Mouse (Mus musculus) brain, embryonic 14.5 days (tissue): ENCODE results near the gene Chil4. TPM values are rescaled to one million over a fixed set of nuclear protein-coding genes. Genes with fewer than 3 reads are reported as not detected.
"Not testable (repeated sequence)": the region's sequence is repeated elsewhere in the genome, so short reads cannot be mapped to it uniquely, and the experiment has no call there.

ENCODE experiments used
- DNase-seq: peaks from one replicate; pipeline ENCODE4 v3.0.0-alpha.2; 2011; ENCODE audit warnings: low read depth
- CTCF ChIP-seq: fragments of 200-500 bp; IDR thresholded peaks from 2 replicates; pipeline ENCODE4 v1.5.1; 2012; ENCODE audit warnings: inconsistent platforms, mild to moderate bottlenecking, moderate library complexity, borderline replicate concordance; ENCODE audit not compliant: insufficient read depth, insufficient read length; ENCODE audit errors: extremely low read depth
- POLR2A ChIP-seq: fragments of 200-500 bp; IDR thresholded peaks from 2 replicates; pipeline ENCODE4 v1.6.1; 2012; ENCODE audit warnings: mild to moderate bottlenecking, inconsistent platforms, borderline replicate concordance; ENCODE audit not compliant: poor library complexity, insufficient read depth, insufficient read length, severe bottlenecking; ENCODE audit errors: extremely low read depth
- polyA plus RNA-seq: library from polyadenylated mRNA; depleted of rRNA; stranded (reverse); fragments of >200 nt; gene quantifications from 2 replicates; pipeline ENCODE4 v1.2.3, GENCODE M21; 2012; rRNA removed

Gene Chil4
- polyA plus RNA-seq, 1 experiment, result not detected

DNA sequence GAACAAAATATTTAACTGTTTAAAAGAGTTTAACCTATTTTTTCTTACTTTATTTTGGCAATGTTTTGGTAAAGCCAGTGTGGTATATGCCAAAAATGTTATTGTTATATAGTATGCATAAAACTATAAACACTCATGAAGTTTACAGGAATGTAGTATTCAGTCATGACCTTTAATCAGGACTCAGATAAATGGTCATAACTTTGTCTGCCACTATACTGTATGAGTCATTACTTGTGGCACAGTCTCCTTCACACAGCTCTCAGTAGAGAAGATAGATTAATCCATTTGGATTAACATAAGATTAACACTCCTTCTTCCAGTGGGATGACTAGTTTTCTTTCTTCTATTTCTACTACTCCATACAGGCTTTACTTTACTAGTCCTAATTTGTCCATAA is 23.0 kb downstream of the Chil4 start:
- no peak for DNase-seq
- TF ChIP-seq POLR2A (no peak), CTCF (no peak)

- DNase-seq, result no peak
- TF ChIP-seq CTCF (no peak), POLR2A (no peak)
Measured at GRCm38 (mm10) chr3:106195486-106195885, 23.8 kb downstream of the Chil4 start.

GRCm38 (mm10) chr3:106187991-106188390 is 31.3 kb downstream of the Chil4 start:
- TF ChIP-seq CTCF, result no peak
- TF ChIP-seq POLR2A, result no peak
- no peak for DNase-seq

DNA sequence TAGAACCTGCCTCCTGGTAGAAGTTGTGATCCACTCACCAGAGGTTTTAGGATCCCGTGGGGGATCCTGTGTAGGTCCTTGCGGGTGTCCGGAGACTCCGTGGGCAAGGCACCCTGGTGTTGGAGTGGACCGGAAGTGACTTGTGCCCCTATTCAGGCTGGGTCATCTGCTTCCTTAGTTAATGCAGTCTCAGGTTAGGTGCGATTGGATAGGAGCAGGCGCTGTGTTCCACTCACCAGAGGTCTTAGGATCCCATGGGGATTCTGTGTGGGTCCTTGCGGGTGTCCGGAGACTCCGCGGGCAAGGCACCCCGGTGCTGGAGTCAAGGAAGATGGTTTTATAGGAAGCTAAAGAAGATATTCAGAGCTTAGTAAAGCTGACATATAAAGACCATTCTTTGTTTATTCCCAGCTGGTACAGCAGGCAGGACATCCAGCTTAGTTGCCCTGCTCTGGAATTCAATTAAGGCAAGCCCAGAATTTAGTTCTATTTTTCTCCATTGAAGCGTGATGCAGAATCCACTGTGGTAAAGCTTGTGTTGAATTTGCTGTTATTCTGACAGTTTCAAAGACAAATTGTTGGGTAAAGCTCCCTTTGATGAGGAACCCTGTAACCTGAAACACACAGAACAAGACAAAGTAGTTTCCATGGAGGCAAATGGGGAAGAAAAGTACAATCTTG is 41.7 kb downstream of the Chil4 start:
- peak; percentile 72 for DNase-seq
- TF ChIP-seq POLR2A, result no peak
- TF ChIP-seq CTCF, result no peak

- DNase-seq, result not testable (repeated sequence)
Measured at GRCm38 (mm10) chr3:106174971-106175370, 44.3 kb downstream of the Chil4 start.

DNA sequence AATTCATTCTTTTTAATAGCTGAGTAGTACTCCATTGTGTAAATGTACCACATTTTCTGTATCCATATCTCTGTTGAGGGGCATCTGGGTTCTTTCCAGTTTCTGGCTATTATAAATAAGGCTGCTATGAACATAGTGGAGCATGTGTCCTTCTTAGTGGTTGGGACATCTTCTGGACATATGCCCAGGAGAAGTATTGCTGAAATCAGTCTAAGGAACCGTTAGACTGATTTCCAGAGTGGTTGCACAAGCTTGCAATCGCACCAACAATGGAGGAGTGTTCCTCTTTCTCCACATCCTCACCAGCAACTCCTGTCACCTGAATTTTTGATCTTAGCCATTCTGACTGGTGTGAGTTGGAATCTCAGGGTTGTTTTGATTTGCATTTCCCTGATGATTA is 46.8 kb downstream of the Chil4 start:
- not testable (repeated sequence) for DNase-seq

DNA sequence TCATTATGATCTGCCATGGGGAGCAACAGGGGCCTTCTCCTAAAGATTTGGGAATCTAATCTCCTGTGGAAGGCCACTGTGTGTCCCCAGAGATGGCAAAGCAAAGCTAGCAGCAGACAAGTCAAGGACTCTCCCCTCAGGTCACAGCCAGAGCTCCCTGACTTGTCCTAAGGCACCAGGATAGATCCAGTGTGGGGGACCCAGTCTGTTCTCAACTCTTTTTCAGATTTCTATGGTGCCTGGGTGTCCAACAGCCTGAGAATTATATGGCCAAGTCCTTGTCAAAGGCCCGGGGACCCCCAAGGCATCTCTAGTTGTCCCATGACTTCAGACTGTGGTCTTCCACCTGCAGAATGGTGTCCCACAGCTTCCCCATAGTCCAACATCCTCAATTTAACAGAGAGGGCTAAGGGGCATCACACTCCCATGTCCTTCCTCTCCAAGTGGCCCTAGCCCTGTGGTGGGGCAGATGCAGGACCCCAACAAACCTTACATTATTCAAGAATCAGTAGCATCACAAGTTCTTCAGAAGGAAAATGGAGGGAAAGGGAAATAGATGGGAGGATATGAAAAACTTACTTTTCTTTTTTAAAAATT is 48.1 kb downstream of the Chil4 start:
- DNase-seq, result no peak
- TF ChIP-seq CTCF, result no peak

DNA sequence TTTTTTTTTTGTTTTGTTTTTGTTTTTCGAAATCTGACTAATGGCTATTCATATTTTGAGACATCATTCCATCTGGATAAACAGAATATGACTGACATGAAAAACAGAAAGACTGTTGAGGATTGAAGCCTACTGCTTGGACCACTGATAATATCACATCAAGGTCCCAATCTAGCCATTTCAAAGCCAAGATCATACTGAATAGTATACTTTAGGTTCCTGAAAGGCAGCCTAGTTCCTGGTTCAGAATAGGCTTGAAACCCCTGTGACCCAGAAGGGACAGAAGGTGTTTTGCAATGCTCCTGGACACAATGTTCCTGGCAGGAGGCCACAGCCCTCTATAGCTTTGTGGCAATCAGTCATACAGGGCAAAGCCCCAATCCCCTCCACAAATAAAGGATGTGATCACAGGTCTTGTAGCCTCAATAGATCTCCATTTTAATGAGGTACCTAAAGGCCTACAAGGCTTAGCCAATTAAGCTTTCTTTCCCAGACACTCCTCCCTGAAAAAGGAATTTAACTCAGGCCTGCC is 48.7 kb downstream of the Chil4 start:
- no peak for TF ChIP-seq CTCF
- no peak for TF ChIP-seq POLR2A
- peak; percentile 56 for DNase-seq

DNA sequence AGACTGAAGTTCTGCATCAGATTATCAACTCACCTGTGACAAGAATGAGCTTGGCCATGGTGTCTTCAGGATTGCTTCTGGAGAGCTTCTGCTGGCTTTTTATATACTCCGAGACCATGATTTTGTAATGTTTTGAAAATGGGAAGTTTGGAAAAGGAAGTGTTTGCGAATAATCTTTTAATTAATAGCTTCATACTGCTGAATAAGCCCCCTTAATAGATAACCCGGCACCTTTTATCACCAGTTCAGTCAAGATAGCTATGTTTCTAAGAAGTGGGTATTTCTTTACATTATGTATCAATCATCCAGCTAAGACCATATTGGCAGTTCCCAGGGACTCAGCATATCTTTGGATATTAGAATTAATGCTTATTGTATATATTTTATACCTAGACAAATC is 51.8 kb downstream of the Chil4 start, which contains the start of gene Chil3:
Gene Chil3, minus strand, starts transcription at position 101 of the 400 bp plus-strand sequence.
- no peak for TF ChIP-seq CTCF
- TF ChIP-seq POLR2A, result no peak
- no peak for DNase-seq

DNA sequence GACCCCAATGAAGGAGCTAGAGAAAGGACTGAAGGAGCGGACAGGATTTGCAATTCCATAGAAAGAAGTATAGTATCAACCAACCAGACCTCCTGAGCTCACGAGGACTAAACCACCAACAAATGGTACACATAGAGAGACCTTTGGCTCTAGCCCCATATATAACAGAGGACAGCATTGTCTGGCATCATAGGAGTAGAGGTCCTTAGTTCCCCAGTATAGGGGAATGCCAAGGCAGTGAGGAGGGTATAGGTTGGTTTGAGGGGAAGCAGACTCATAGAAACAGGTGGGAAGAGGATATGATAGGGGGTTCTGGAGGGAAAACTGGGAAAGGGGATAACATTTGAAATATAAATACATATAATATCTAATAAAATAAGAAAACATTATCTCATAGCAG is 64.9 kb downstream of the Chil4 start:
- no peak for TF ChIP-seq CTCF
- TF ChIP-seq POLR2A, result no peak
- no peak for DNase-seq

Other genes with a start within 250 kb of the Chil4 start
- gene Ovgp1, start 245.8 kb downstream of the Chil4 start, polyA plus RNA-seq, result 11.6 and 13.6 TPM in 2 replicates
- gene Pifo, start 204.9 kb downstream of the Chil4 start, polyA plus RNA-seq, result 4.0 and 4.6 TPM in 2 replicates
- gene Chil5, start 186.7 kb downstream of the Chil4 start, polyA plus RNA-seq, result not detected in 2 replicates
- gene Chia1, start 106.3 kb downstream of the Chil4 start, polyA plus RNA-seq, result 1.5 and 1.6 TPM in 2 replicates
- gene Chil3, start 51.9 kb downstream of the Chil4 start, polyA plus RNA-seq, result 0.05 TPM in 1 of 2 replicates, not detected in the other
- not detected in 2 replicates for gene Chil6, start 186.7 kb upstream of the Chil4 start, polyA plus RNA-seq